Mouse (Mus musculus) WW6 (cell line): Measurements from ENCODE around the gene Hmgcr.
"Not testable (repeated sequence)": the region's sequence is repeated elsewhere in the genome, so short reads cannot be mapped to it uniquely, and the experiment has no call there.

ENCODE experiments used
- DNase-seq: peaks from one replicate; pipeline ENCODE4 v3.0.0-alpha.2; 2013; ENCODE audit warnings: low read depth, low spot score

Gene Hmgcr

DNA sequence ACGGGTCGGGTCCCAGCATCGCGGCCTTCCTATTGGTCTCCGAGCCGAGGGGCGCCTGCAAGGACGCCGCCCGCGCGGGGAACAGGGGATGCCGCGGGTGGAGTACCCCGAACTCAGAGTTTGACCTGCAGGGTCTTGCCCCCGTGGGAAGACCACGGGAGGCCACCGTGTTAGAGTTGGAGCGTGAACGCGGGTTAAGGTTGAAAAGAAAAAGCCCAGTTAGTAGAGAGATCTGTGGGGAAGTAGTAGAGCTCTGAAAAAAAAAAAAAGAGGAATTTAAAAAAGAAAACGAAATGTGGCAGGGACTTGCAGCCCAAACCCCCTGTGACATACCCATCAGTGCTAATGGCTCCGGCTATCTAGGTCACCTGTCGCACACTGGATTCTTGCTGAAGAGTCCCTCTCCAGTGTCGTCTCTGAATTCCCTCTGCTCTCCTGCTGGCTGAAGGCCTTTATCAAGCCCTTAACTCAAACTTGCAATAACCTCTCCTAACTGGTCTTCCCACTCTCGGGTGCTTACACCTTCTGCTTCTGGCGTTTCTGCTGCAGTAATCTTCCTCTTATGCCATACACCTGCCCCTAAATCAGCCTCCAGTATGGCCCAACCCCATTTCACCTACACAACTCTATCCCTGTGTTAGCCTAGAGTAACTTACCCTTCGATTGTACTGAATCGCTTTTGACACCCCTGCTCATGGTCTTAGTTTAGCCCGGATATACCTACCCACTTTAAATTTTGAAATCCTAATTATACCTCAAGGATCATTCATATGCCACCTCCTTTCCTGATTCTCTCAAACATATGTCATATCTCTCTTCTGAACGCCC, 556 bp upstream of the Hmgcr start:
- DNase-seq, result no peak

GRCm38 (mm10) chr13:96670019-96670405, 724 bp downstream of the Hmgcr start:
- no peak for DNase-seq

DNA sequence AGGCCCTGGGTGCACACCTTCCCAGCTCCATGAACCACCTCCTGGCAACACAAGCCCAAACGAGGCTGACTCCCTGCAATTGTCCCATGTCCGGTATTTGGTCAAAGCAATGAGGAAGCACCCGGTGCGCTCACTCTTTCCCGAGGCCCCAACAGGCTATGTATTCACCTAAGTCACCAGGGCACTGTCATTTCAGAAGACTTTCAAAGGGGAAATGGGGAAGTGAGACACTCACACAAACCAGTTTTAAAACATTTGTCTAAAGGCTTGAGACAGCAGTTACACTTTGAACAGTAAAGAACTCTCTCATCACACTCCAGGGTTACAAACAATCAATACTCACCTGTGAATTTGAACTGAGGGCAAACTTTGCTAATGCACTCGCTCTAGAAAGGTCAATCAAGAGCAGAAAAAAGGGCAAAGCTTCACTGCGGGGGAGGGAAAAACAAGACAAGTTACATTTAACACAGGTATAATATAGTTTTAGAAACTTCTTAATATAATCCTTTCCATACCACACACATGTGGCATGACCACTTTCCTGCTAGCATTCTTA, 6.2 kb downstream of the Hmgcr start:
- no peak for DNase-seq

DNA sequence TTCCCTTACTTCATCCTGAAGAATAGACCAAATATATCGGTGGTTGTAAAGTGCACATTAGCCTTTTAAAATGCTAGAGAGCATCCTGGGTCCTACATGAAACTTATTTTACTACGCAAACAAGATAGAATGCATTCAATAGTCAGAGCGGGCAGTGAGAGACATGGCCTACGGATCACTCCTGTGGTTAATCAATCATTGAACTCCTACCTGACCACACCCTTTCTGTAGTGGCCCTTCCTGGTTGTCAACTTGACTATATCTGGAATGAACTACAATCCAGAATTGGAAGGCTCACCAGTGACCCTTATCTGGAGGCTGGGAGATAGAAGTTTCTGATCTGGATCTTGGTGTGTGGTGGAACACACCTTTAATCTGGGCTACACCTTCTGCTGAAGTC, 7.6 kb downstream of the Hmgcr start:
- not testable (repeated sequence) for DNase-seq

GRCm38 (mm10) chr13:96660095-96660860, 10.5 kb downstream of the Hmgcr start:
- peak; percentile 40 for DNase-seq

- DNase-seq, result no peak
Measured at GRCm38 (mm10) chr13:96658936-96659335, 11.8 kb downstream of the Hmgcr start.

- no peak for DNase-seq
Measured at GRCm38 (mm10) chr13:96656673-96657072, 14.1 kb downstream of the Hmgcr start.

DNA sequence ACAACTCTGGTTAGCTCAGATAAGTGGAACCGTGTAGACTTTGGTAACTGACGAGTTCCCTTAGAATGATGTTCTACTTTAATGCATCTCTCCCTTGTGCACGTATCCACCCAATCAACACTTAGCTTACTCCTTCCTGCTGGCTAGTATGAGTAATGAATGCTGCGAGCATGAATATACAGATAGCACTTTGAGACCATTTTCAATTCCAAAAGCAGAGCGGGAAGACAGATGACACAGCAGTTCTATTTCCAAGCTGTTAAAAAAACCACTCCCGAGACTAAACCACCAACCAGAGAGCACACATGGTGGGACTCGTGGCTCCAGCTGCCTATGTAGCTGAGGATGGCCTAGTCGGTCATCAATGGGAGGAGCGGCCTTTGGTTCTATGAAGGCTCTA, 17.7 kb downstream of the Hmgcr start:
- DNase-seq, result no peak

GRCm38 (mm10) chr13:96645822-96646221, 24.9 kb downstream of the Hmgcr start:
- DNase-seq, result no peak

- no peak for DNase-seq
Measured at GRCm38 (mm10) chr13:96644168-96644567, 26.6 kb downstream of the Hmgcr start.

GRCm38 (mm10) chr13:96630396-96630795, 40.3 kb downstream of the Hmgcr start:
- DNase-seq, result no peak

- no peak for DNase-seq
Measured at GRCm38 (mm10) chr13:96620891-96621290, 49.8 kb downstream of the Hmgcr start.

DNA sequence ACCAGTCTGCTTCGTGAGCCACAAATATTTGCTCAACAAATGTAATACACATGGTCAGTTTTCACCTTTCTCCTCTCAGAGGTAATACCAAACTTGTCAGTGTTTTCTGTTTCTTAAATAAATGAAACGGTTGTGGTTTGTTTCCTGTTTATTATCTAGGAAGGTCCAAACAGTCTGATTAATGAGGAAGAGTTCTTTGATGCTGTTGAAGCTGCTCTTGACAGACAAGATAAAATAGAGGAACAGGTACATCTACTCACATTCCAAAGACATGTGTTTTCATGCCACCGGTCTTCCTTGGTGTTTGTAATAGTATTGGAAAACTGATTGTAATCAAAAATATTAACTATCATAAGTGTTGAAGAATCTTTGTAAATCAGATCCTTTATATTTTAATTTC, 56.1 kb downstream of the Hmgcr start:
- no peak for DNase-seq

DNA sequence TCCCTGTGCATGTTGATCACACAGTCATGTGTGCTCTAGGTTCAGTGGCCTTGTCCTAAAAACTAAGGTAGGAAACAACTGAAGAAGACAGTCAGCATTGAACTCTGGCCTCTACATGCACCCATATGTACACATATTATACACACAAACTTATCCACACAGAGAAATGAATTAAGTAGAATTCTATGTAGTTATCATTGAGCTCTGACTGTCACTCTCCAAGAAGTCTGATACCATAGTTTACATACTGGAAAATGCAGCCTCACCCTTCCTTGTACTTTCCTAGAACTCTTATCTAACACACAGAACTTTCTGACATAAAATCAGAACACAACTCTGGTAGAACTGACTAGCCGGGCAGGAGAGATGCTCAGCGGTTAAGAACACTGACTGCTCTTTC, 66.5 kb downstream of the Hmgcr start:
- DNase-seq, result no peak

DNA sequence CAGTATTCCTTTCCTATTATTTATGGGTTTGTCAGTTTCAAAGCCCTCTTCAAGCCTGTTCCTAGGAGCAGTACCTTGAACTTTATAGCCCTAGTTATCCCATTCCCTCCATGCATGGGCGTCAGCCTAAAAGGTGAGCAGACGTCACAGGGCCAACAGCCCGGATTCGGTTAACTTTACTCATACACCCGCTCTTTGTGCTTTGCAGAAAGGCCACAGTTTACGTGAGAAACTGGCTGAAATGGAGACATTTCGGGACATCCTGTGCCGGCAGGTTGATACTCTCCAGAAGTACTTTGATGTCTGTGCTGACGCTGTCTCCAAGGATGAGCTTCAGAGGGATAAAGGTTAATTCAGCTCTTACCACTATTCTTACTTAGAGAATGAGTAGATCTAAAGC, 71.6 kb downstream of the Hmgcr start:
- DNase-seq, result no peak
